Mouse (Mus musculus) gastrocnemius, adult 2 months (tissue): ENCODE measurements around the gene Pelo. TPM values are rescaled to one million over a fixed set of nuclear protein-coding genes. Genes with fewer than 3 reads are reported as not detected.
A peak's percentile ranks its signal among the peaks of the same experiment; 100 is the strongest.

Experiments used
- DNase-seq: peaks from one replicate; pipeline ENCODE4 v3.0.0; 2022
- H3K27ac ChIP-seq: fragments of 200-600 bp; 2 replicates; pipeline ENCODE4 v1.8.1; 2022; ENCODE audit warnings: mild to moderate bottlenecking
- H3K4me3 ChIP-seq: fragments of 200-600 bp; 2 replicates; pipeline ENCODE4 v1.8.1; 2022; ENCODE audit warnings: mild to moderate bottlenecking, moderate library complexity
- CTCF ChIP-seq: fragments of 200-600 bp; IDR thresholded peaks from 2 replicates; pipeline ENCODE4 v1.8.1; 2022; ENCODE audit warnings: antibody characterized with exemption, mild to moderate bottlenecking, moderate library complexity
- intact Hi-C: fragments of 180-260 bp; cut with DNase I; formaldehyde crosslinking; loops from one replicate; pipeline ENCODE4 v1.15.1; 2025
- total RNA-seq, 2 experiments: library from RNA; stranded (reverse); gene quantifications; 2 replicates each; pipeline ENCODE4 v1.2.3; 2021

Pelo gene
- total RNA-seq, 2 experiments from 2014 or later = 10.5 to 10.7 TPM

DNA sequence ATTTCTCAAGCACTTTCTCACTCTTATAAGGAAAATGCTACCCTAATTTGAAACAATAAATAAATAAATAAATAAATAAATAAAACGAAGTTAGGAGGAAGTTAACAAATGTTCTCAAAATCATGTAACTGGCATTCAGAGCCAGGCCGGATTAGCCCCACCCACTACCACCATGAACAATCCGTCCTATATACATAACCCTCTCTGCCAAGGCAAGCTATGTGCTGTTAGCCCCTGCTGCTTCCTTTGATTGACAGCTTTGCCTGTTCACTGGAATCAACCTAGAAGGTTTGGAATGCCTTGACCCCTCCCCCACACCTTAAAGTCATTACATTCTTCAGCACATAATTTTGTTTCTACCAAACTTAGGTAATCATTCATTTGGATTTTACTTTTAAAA is 1.5 kb upstream of the Pelo start:
- TF ChIP-seq CTCF = no peak
- H3K4me3 ChIP-seq = no peak overlapping the region; the same call in 1 of the 2 replicates
- 0 out of 2 replicates have a peak overlapping the region, but pooled peaks have one; percentile 9 for H3K27ac ChIP-seq
- intact Hi-C loops = loop anchor here (5.0 kb wide), 1 partner anchor 99 kb away; no protein-coding TSS in a partner anchor
- DNase-seq = no peak

DNA sequence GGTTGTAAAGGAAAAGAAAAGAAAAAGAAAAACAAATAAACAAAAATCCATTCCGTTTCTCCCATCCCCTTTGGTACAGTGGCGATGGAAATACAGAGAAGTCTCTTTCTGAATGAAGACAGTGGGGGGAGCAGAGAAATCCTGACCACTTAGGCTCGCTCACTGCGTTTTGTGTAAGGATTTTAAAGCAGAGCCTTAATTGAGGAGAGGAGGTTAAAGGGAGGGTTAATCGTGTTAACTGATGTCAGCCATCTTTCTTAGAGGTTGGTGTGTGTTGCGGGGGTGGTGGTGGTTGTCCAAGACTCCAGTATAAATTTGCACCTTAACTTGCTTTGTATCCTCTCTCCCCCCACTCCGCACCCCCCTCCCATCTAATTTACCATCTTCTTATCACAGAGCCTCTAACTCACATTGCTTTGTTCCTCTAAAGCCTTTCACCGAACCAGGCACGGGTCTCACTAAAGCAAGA is 1.0 kb upstream of the Pelo start:
- no peak for DNase-seq
- Histone ChIP-seq H3K4me3 (peak overlapping the region; percentile 82), H3K27ac (peak overlapping the region; percentile 95)
- intact Hi-C loops = loop anchor here (5.0 kb wide), 1 partner anchor 99 kb away; no protein-coding TSS in a partner anchor
- TF ChIP-seq CTCF = no peak

GRCm38 (mm10) chr13:115089395-115090025 is 476 bp downstream of the Pelo start:
- intact Hi-C loops = loop anchor here (5.0 to 10.0 kb wide), 2 partner anchors 97 to 275 kb away; partner anchors contain the start of gene Mocs2
- H3K27ac ChIP-seq = peak overlapping the region; percentile 95
- peak overlapping the region; percentile 82 for H3K4me3 ChIP-seq
- no peak for TF ChIP-seq CTCF
- DNase-seq = peak; percentile 41

DNA sequence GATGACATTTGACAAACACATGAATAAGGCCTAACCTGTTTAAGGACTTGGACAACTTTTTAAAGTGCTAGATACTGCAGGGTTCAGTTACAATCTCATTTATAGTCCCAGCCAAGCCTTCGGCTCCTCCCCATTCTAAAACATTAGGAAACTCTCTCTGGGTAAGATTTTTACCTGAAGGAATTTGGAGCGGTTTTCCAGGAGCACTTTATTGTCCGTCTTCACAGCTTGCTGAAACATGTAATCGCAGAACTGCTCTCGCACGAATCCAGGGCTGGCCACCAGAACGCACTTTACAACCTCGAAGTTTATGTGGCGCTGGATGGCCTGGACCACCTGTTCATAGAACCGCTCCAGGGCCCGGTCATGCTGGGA is 979 bp downstream of the Pelo start:
- no peak for TF ChIP-seq CTCF
- Histone ChIP-seq H3K4me3 (peak overlapping the region; percentile 82), H3K27ac (peak overlapping the region; percentile 95)
- no peak for DNase-seq
- intact Hi-C loops = loop anchor here (10.0 kb wide), 1 partner anchor 274 kb away; the partner anchor contains the start of gene Mocs2

GRCm38 (mm10) chr13:115085974-115086373 is 4.0 kb downstream of the Pelo start:
- TF ChIP-seq CTCF = no peak
- no peak for DNase-seq
- intact Hi-C loops = loop anchor here (10.0 kb wide), 1 partner anchor 271 kb away; the partner anchor contains the start of gene Mocs2
- Histone ChIP-seq H3K4me3 (no peak overlapping the region), H3K27ac (peak overlapping the region; percentile 51)

DNA sequence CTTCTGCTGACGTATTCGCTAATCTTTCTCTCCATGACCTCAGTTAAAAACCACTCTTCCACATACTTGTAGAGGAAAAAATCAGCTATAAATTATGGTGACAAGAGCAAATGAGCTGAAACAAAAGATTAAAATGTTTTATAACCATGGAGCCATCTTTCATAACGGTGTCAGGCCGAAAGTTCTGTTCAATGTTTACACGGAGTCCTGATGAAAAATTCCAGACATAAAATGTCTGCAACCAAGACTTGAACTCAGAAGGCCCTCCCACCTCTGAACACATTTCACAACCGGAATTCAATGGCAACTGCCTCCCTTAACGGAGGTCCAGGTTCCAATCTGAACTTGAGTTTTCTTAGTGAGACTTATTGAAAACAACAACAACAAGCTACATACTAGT is 7.6 kb downstream of the Pelo start:
- H3K27ac ChIP-seq = no peak overlapping the region
- intact Hi-C loops = loop anchor here (10.0 kb wide), 1 partner anchor 268 kb away; the partner anchor contains the start of gene Mocs2
- no peak overlapping the region for H3K4me3 ChIP-seq
- no peak for DNase-seq
- TF ChIP-seq CTCF = no peak

DNA sequence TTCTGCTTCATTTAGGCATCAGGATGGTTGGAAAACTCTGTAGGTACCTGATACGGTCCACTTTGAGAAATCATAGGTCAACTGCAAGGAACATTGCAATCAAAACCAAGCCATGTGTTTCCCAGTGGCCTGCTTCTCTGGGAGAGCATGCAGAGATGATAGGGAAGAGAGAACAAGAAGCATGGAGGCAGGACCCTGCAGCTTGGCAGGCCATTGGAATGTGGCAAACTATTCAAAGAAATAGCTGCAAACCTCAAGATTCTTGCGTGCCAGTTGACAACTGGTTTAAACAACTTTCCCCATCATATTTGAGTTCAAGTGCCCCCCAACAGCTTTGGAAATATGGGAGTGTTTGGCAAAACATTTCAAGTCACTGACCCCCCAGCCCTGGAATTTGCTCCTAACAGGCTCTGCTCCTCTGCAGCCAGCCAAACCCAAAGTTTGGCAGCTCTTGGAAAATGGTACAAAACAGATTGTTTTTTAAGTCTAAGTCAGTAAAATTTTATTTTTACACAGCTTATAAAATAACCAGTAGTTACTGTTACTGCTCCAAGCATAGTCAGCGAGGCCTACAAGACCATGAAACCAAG is 9.9 kb downstream of the Pelo start:
- H3K4me3 ChIP-seq = no peak overlapping the region
- peak overlapping the region; percentile 41 for H3K27ac ChIP-seq
- DNase-seq = no peak
- intact Hi-C loops = loop anchor here (10.0 kb wide), 1 partner anchor 265 kb away; the partner anchor contains the start of gene Mocs2
- TF ChIP-seq CTCF = no peak

GRCm38 (mm10) chr13:115078997-115079685 is 10.8 kb downstream of the Pelo start:
- Histone ChIP-seq H3K27ac (no peak overlapping the region), H3K4me3 (no peak overlapping the region)
- DNase-seq = no peak
- intact Hi-C loops = no loop called here
- no peak for TF ChIP-seq CTCF

DNA sequence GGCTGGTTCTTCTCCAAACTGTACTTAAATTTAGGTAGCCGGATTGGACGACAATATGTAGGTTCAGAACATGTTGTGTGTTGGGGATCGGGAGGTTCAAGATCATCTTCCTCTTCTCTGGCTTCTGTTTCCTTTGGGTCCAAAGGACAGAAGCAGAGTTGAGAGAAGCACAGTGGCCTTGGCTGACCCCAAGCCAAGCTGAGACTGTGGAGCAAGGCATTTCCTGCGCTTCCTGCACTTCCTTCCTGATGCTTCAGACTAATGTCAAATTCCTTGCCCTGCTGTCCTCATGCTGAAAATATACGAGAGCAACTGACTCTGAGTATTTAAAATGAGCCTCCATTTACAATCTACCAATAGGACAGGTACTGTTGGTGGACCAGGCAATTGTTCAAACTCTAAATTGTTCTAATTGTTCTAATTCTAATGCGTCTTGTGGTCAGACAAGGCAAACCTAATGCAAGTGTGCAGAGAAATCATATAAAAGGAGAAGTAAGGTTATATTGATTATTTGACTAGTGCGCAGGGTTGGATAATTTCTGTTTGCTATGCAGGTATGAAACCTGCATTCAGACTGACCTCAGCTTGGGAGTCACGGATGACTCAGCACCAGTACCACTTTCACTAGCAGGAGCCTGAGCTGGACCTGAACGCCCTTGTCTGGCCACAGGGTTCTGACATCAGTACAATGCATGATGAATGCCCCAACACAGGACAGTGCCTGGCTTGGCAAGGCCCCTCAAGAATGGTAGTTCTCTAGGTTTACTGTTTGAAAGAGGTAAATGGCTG is 12.4 kb downstream of the Pelo start:
- no peak for TF ChIP-seq CTCF
- H3K27ac ChIP-seq = peak overlapping the region; percentile 43
- intact Hi-C loops = no loop called here
- DNase-seq = peak; percentile 26
- H3K4me3 ChIP-seq = no peak overlapping the region

- DNase-seq = no peak
- Histone ChIP-seq H3K4me3 (no peak overlapping the region), H3K27ac (no peak overlapping the region)
- TF ChIP-seq CTCF = no peak
- intact Hi-C loops = no loop called here
Observed at GRCm38 (mm10) chr13:115072386-115072785, 17.6 kb downstream of the Pelo start.

- TF ChIP-seq CTCF = no peak
- no peak overlapping the region for H3K4me3 ChIP-seq
- DNase-seq = no peak
- H3K27ac ChIP-seq = no peak overlapping the region
- intact Hi-C loops = no loop called here
Observed at GRCm38 (mm10) chr13:115071431-115071830, 18.6 kb downstream of the Pelo start.

- Histone ChIP-seq H3K4me3 (no peak overlapping the region), H3K27ac (no peak overlapping the region)
- no peak for TF ChIP-seq CTCF
- no peak for DNase-seq
- intact Hi-C loops = loop anchor here (5.0 kb wide), 1 partner anchor 51 kb away; no protein-coding TSS in a partner anchor
Observed at GRCm38 (mm10) chr13:115067968-115068330, 22.0 kb downstream of the Pelo start.
